Comparison of ENCODE assay signal across 9 mouse cellular contexts in genomic region chr1:151167297-151168047, GRCm38 (mm10). TPM values are rescaled to one million over a fixed set of nuclear protein-coding genes. Genes with fewer than 3 reads are reported as not detected.
DNase-seq lines count a peak whose midpoint lies in the region; ATAC-seq and TF ChIP-seq lines count a peak whose summit lies in the region.
"Had no signal": no experiment of that assay in that cellular context is flagged by ENCODE, and none has a peak within 500 bp of the region (broad histone marks: within the 10 kb centered on the region; RNA-seq: fewer than 3 reads in every experiment).

No protein-coding gene starts in this region.

- peak; percentile 14 to 34 for DNase-seq in layer of hippocampus, postnatal 10 days (ENCODE audit: low spot score in 2 of 2)
- no peak for DNase-seq in layer of hippocampus, adult 11-12 months (ENCODE audit: low spot score)
- DNase-seq in liver, embryonic 13.5 days: no peak
- DNase-seq in adrenal gland, postnatal 25 days: no peak
- no peak for DNase-seq in spleen, postnatal 36 days (ENCODE audit: low spot score in 2 of 2)
- DNase-seq in left cerebral cortex, postnatal 10 days (ENCODE audit: extremely low spot score in 1 of 2, low spot score in 2 of 2): no peak

- peaks cover 17% of the 10 kb centered on the region for H3K4me1 ChIP-seq in hindbrain, embryonic 12.5 days
- H3K4me1 ChIP-seq in liver, embryonic 13.5 days (replicated peaks): peaks cover 35% of the 10 kb centered on the region
- H3K4me1 ChIP-seq in small intestine, adult 2 months (ENCODE audit: control insufficient read depth, insufficient read depth, insufficient read length, low read length): peaks cover 19% of the 10 kb centered on the region

- H3K4me3 ChIP-seq in hindbrain, embryonic 12.5 days: no peak overlapping the region
- no peak overlapping the region for H3K4me3 ChIP-seq in liver, embryonic 13.5 days (replicated peaks)
- peak overlapping the region; percentile 5; the same call in 1 of the 2 replicates for H3K4me3 ChIP-seq in small intestine, adult 2 months (ENCODE audit: low read depth, low read length)

- H3K9ac ChIP-seq in hindbrain, embryonic 12.5 days: no peak overlapping the region
- no peak overlapping the region for H3K9ac ChIP-seq in liver, embryonic 13.5 days

- TF ChIP-seq POLR2A in small intestine, adult 2 months (IDR thresholded peaks at IDR 0.05; ENCODE audit: low read depth, low read length): no peak

- WGBS in hindbrain, embryonic 12.5 days: 17% methylated on average over 12 of the region's 12 CpGs
- 35% methylated on average over 12 of the region's 12 CpGs for WGBS in liver, embryonic 13.5 days (ENCODE audit: insufficient replicate concordance)
- WGBS in small intestine, adult 2 months: 14% methylated on average over 12 of the region's 12 CpGs

- H3K4me2 ChIP-seq in hindbrain, embryonic 12.5 days (replicated peaks): no peak overlapping the region
- peak overlapping the region; percentile 18; the same call in 1 of the 2 replicates for H3K4me2 ChIP-seq in liver, embryonic 13.5 days

- H3K9me3 ChIP-seq in hindbrain, embryonic 12.5 days (replicated peaks): no peaks in the 10 kb centered on the region
- no peaks in the 10 kb centered on the region for H3K9me3 ChIP-seq in liver, embryonic 13.5 days (replicated peaks)

- H3K36me3 ChIP-seq in hindbrain, embryonic 12.5 days: no peaks in the 10 kb centered on the region
- H3K36me3 ChIP-seq in liver, embryonic 13.5 days: no peaks in the 10 kb centered on the region
- H3K36me3 ChIP-seq in small intestine, adult 2 months (ENCODE audit: control insufficient read depth, insufficient read depth, low read length): no peaks in the 10 kb centered on the region

- no peak overlapping the region for H3K27ac ChIP-seq in hindbrain, embryonic 12.5 days
- peak overlapping the region; percentile 67 for H3K27ac ChIP-seq in liver, embryonic 13.5 days
- H3K27ac ChIP-seq in small intestine, adult 2 months (ENCODE audit: insufficient read depth, low read depth, low read length): peak overlapping the region; percentile 62

- ATAC-seq in hindbrain, embryonic 12.5 days (ENCODE audit: low FRiP score): peak; percentile 68
- peak; percentile 35 for ATAC-seq in liver, embryonic 13.5 days (ENCODE audit: low read depth)

- TF ChIP-seq CTCF in small intestine, adult 2 months (IDR thresholded peaks at IDR 0.05; ENCODE audit: extremely low read depth, insufficient read length, insufficient replicate concordance, low read depth, low read length): no peak

- H3K27me3 ChIP-seq in hindbrain, embryonic 12.5 days: no peaks in the 10 kb centered on the region
- H3K27me3 ChIP-seq in liver, embryonic 13.5 days: no peaks in the 10 kb centered on the region
- H3K27me3 ChIP-seq in small intestine, adult 2 months (ENCODE audit: control insufficient read depth, insufficient read depth, low read length): no peaks in the 10 kb centered on the region

- intact Hi-C loops in left cerebral cortex, postnatal 10 days (cut with DNase I): no loop called here

RNA-seq across cellular contexts. Expression of gene Gm47985, which starts 14.9 kb away (rescaled TPM):
- total RNA-seq in layer of hippocampus, postnatal 10 days (2021): not detected
- polyA plus RNA-seq in hindbrain, embryonic 12.5 days (2016; fragmentation: Nextera tagmentation; extraction: Ambion mirVana): 0.95 and 0.96 TPM in 2 replicates
- polyA plus RNA-seq in liver, embryonic 13.5 days (2015; fragmentation: Nextera tagmentation; extraction: Ambion mirVana): 2.7 and 2.8 TPM in 2 replicates
- 0.09 TPM in 1 of 2 replicates, not detected in the other for polyA plus RNA-seq in small intestine, adult 2 months (2012; rRNA removed)
- total RNA-seq in adrenal gland, postnatal 25 days (2021): not detected in 2 replicates
- not detected for total RNA-seq in left cerebral cortex, postnatal 10 days (2021)

RNA-seq across cellular contexts. Expression of gene Gm8947, which starts 24.7 kb away (rescaled TPM):
- not detected for total RNA-seq in layer of hippocampus, postnatal 10 days (2021)
- not detected in 2 replicates for polyA plus RNA-seq in hindbrain, embryonic 12.5 days (2016; fragmentation: Nextera tagmentation; extraction: Ambion mirVana)
- 1.2 and 1.6 TPM in 2 replicates for polyA plus RNA-seq in liver, embryonic 13.5 days (2015; fragmentation: Nextera tagmentation; extraction: Ambion mirVana)
- polyA plus RNA-seq in small intestine, adult 2 months (2012; rRNA removed): 0.16 TPM in 1 of 2 replicates, not detected in the other
- not detected in 2 replicates for total RNA-seq in adrenal gland, postnatal 25 days (2021)
- not detected for total RNA-seq in left cerebral cortex, postnatal 10 days (2021)

RNA-seq across cellular contexts. Expression of gene Gm47995, which starts 30.8 kb away (rescaled TPM):
- not detected for total RNA-seq in layer of hippocampus, postnatal 10 days (2021)
- not detected in 2 replicates for polyA plus RNA-seq in hindbrain, embryonic 12.5 days (2016; fragmentation: Nextera tagmentation; extraction: Ambion mirVana)
- polyA plus RNA-seq in liver, embryonic 13.5 days (2015; fragmentation: Nextera tagmentation; extraction: Ambion mirVana): 0.68 and 1.1 TPM in 2 replicates
- polyA plus RNA-seq in small intestine, adult 2 months (2012; rRNA removed): 0.27 and 0.42 TPM in 2 replicates
- total RNA-seq in adrenal gland, postnatal 25 days (2021): not detected in 2 replicates
- not detected for total RNA-seq in left cerebral cortex, postnatal 10 days (2021)

RNA-seq across cellular contexts. Expression of gene 3110040M04Rik, which starts 36.4 kb away (rescaled TPM):
- not detected for total RNA-seq in layer of hippocampus, postnatal 10 days (2021)
- 0.48 and 0.57 TPM in 2 replicates for polyA plus RNA-seq in hindbrain, embryonic 12.5 days (2016; fragmentation: Nextera tagmentation; extraction: Ambion mirVana)
- 0.31 and 0.66 TPM in 2 replicates for polyA plus RNA-seq in liver, embryonic 13.5 days (2015; fragmentation: Nextera tagmentation; extraction: Ambion mirVana)
- 1.3 TPM in 1 of 2 replicates, not detected in the other for polyA plus RNA-seq in small intestine, adult 2 months (2012; rRNA removed)
- total RNA-seq in adrenal gland, postnatal 25 days (2021): not detected in 2 replicates
- not detected for total RNA-seq in left cerebral cortex, postnatal 10 days (2021)
- polyA plus RNA-seq: limb, embryonic 14.5 days had no signal

RNA-seq across cellular contexts. Expression of gene Gm47996, which starts 42.5 kb away (rescaled TPM):
- not detected for total RNA-seq in layer of hippocampus, postnatal 10 days (2021)
- polyA plus RNA-seq in hindbrain, embryonic 12.5 days (2016; fragmentation: Nextera tagmentation; extraction: Ambion mirVana): 0.33 TPM in 1 of 2 replicates, not detected in the other
- polyA plus RNA-seq in liver, embryonic 13.5 days (2015; fragmentation: Nextera tagmentation; extraction: Ambion mirVana): 0.36 and 0.63 TPM in 2 replicates
- 0.13 TPM in 1 of 2 replicates, not detected in the other for polyA plus RNA-seq in small intestine, adult 2 months (2012; rRNA removed)
- total RNA-seq in adrenal gland, postnatal 25 days (2021): not detected in 2 replicates
- total RNA-seq in left cerebral cortex, postnatal 10 days (2021): not detected

Comparison
In these comparisons a context has a peak if more than half of its experiments do, and no peak if none do; other contexts are left out.
1. DNase-seq: peak in layer of hippocampus, postnatal 10 days (2 of 2); none in layer of hippocampus, adult 11-12 months (single experiment), liver, embryonic 13.5 days (single experiment), adrenal gland, postnatal 25 days (single experiment), spleen, postnatal 36 days (0 of 2) and left cerebral cortex, postnatal 10 days (0 of 2).